Mouse (Mus musculus) limb, embryonic 15.5 days (tissue): ENCODE measurements around the gene Elk3. TPM values are rescaled to one million over a fixed set of nuclear protein-coding genes. Genes with fewer than 3 reads are reported as not detected.

Experiments used
- ATAC-seq: fragments of 200-750 bp; cut with Nextera tagmentation; 2 replicates; pipeline ENCODE4 v1.8.0; 2017; ENCODE audit warnings: low read depth, moderate TSS enrichment; ENCODE audit not compliant: insufficient number of reproducible peaks, low FRiP score, low TSS enrichment
- H3K27ac ChIP-seq: fragments of 300-500 bp; sonication (generic); 2 replicates; pipeline ENCODE4 v1.5.1; 2015; ENCODE audit warnings: moderate library complexity, mild to moderate bottlenecking, inconsistent platforms
- H3K27me3 ChIP-seq: fragments of 300-500 bp; sonication (generic); 2 replicates; pipeline ENCODE4 v1.6.1; 2015; ENCODE audit warnings: inconsistent platforms
- H3K36me3 ChIP-seq: fragments of 300-500 bp; sonication (generic); 2 replicates; pipeline ENCODE4 v1.6.1; 2015; ENCODE audit warnings: inconsistent platforms
- H3K4me1 ChIP-seq: fragments of 300-500 bp; sonication (generic); 2 replicates; pipeline ENCODE4 v1.6.1; 2015; ENCODE audit warnings: inconsistent platforms
- H3K4me2 ChIP-seq: fragments of 300-500 bp; sonication (generic); 2 replicates; pipeline ENCODE4 v1.6.1; 2015; ENCODE audit warnings: mild to moderate bottlenecking, inconsistent platforms
- H3K4me3 ChIP-seq: fragments of 300-500 bp; sonication (generic); 2 replicates; pipeline ENCODE4 v1.5.1; 2015; ENCODE audit warnings: mild to moderate bottlenecking, inconsistent platforms
- H3K9ac ChIP-seq: fragments of 300-500 bp; sonication (generic); 2 replicates; pipeline ENCODE4 v1.6.1; 2015; ENCODE audit warnings: inconsistent platforms
- H3K9me3 ChIP-seq: fragments of 300-500 bp; sonication (generic); 2 replicates; pipeline ENCODE4 v1.6.1; 2016; ENCODE audit warnings: inconsistent platforms
- WGBS: fragments of 180-500 bp; shearing (Covaris S2); methylation state at CpG from one replicate; pipeline ENCODE4 v1.1.7; 2015; 5-methylcytosine and 5-hydroxymethylcytosine counted together
- polyA plus RNA-seq: library from polyadenylated mRNA; unstranded; fragments of >200 nt; fragmentation: Nextera tagmentation; extraction: Ambion mirVana; gene quantifications from 2 replicates; pipeline ENCODE4 v1.2.1, GENCODE M21; 2015

Elk3 gene
- polyA plus RNA-seq, 1 experiment from 2014 or later = 36.2 TPM

DNA sequence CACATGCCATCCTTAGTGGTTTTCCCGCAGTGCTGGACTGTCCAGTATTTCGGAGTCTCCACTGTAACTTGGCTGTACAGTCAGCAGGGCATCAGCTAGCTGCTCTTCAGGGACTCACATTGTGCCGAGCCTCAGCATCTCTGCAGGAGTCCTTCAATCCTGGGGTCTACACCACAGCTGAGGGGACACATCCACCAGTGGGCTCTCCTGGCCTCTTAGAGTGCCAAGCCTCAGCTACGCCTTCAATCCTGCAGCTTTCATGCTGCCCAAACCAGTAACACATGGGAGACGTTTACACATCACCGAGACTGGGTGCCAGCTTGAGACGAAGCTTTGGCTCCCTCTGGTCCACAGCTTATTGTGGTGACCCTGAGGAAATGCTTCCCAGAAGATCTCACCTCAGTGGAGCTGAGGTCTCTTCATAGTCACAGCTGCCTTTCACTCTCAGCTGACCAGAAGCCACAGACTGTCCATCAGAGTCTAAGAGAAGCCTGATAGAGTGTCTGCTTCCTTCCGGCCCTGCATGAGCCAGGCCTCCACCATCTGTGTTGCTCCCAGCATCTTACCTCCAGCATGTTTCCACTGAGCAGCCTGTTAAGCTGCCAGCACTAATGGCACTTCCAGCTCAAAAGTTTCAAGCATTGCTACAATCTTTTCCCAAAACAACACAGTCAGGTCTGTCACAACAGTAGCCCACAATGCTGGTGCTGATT is 95.7 kb downstream of the Elk3 start:
- Histone ChIP-seq H3K4me3 (no peak overlapping the region), H3K9me3 (no peaks in the 10 kb centered on the region), H3K27me3 (no peaks in the 10 kb centered on the region), H3K36me3 (peaks cover 43% of the 10 kb centered on the region), H3K4me1 (peaks cover 8% of the 10 kb centered on the region), H3K27ac (no peak overlapping the region), H3K4me2 (no peak overlapping the region), H3K9ac (no peak overlapping the region)
- 84% methylated on average over 8 of the region's 8 CpGs for WGBS
- no peak for ATAC-seq

DNA sequence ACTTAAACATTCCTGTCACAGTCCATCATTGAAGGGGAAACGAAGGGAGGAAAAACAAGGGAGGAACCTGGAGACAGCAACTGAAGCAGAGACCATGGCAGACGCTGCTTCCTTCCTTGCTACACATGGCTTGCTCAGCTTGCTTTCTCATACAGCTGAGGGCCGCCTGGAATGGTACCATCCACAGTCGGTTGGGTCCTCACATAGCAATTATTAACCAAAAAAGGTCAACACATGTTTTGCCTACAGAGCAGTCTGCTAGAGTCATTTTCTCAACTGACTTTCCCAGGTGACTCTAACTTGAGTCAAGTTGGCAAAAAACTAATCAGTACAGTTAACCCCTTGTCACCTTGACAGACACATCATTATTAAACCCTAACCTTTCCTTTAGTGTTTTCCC is 96.7 kb downstream of the Elk3 start:
- Histone ChIP-seq H3K36me3 (peaks cover 43% of the 10 kb centered on the region), H3K4me1 (peaks cover 8% of the 10 kb centered on the region), H3K4me2 (no peak overlapping the region), H3K9me3 (no peaks in the 10 kb centered on the region), H3K27me3 (no peaks in the 10 kb centered on the region), H3K27ac (no peak overlapping the region), H3K4me3 (no peak overlapping the region), H3K9ac (no peak overlapping the region)
- no peak for ATAC-seq
- 62% methylated on average over 4 of the region's 4 CpGs for WGBS

DNA sequence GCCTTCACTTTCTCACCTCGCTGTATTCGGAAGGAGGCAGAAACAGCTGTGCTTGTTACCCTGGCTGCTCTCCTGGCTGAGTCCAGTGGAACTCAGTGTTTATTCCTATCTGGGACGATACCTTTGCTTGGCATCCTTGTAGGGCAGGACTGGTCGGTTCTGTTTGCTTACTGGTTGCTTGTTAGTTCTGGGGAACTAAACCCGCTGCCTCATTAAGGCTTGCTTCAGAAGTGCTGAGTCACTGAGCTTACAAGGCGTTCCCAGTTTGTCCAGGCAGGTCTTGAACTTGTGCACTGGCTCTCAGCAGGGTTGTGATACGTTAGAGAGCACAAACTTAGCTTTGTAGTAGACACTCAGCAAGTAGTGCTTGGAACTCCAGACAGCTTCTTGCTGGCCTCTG is 97.6 kb downstream of the Elk3 start:
- H3K4me2 ChIP-seq = no peak overlapping the region
- H3K27ac ChIP-seq = no peak overlapping the region
- no peak overlapping the region for H3K9ac ChIP-seq
- 78% methylated on average over 7 of the region's 7 CpGs for WGBS
- no peaks in the 10 kb centered on the region for H3K9me3 ChIP-seq
- no peaks in the 10 kb centered on the region for H3K27me3 ChIP-seq
- H3K4me1 ChIP-seq = peaks cover 8% of the 10 kb centered on the region
- no peak for ATAC-seq
- H3K36me3 ChIP-seq = peaks cover 45% of the 10 kb centered on the region
- no peak overlapping the region for H3K4me3 ChIP-seq

DNA sequence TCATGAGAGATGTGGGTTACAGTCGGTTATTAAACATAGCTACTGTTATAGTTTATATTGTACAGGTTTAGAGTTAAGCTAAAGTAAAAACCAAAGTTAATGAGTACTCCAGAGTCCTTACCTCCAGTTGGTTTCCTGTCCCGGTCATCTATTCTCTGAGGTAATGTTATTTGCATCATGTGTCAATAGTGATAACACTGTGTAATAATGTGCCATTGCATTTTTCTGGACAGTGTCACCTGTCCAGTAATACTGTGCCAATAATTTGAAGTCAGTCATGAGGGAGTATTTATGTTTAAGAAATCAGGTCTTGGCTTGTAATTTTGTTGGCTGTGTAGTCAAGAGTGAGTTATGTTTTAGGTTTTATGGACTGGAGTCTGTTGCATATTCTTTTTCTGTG is 98.2 kb downstream of the Elk3 start:
- Histone ChIP-seq H3K27ac (no peak overlapping the region), H3K4me1 (peaks cover 8% of the 10 kb centered on the region), H3K36me3 (peaks cover 39% of the 10 kb centered on the region), H3K27me3 (no peaks in the 10 kb centered on the region), H3K9me3 (no peaks in the 10 kb centered on the region), H3K4me3 (no peak overlapping the region), H3K4me2 (no peak overlapping the region), H3K9ac (no peak overlapping the region)
- ATAC-seq = no peak
- 71% methylated on average over 2 of the region's 2 CpGs for WGBS

DNA sequence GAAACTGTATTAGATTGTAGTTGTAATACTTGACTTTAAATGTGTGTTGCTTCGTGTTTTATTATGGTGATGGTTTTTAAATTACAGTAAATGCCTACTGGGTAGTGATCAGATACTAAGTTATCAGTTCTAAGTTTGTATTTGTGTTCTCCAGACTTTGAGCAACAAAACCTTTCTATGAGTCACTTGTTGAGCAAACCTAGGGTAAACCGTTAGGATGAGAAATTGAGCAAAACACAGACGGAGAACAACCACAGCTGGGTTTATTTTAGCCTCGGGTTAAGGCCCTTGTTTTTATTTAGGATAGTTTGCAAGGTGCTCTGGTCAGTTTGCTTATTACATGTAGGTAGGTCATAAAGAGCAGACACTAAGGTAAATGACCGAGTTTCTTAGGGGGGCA is 103.8 kb downstream of the Elk3 start:
- Histone ChIP-seq H3K9ac (no peak overlapping the region), H3K27me3 (no peaks in the 10 kb centered on the region), H3K9me3 (no peaks in the 10 kb centered on the region), H3K4me1 (no peaks in the 10 kb centered on the region), H3K4me2 (no peak overlapping the region), H3K27ac (no peak overlapping the region), H3K4me3 (no peak overlapping the region), H3K36me3 (peaks cover 9% of the 10 kb centered on the region; the same call in 1 of the 2 replicates)
- 68% methylated on average over 5 of the region's 5 CpGs for WGBS
- no peak for ATAC-seq

- Histone ChIP-seq H3K4me3 (no peak overlapping the region), H3K9ac (no peak overlapping the region), H3K27me3 (no peaks in the 10 kb centered on the region), H3K4me2 (no peak overlapping the region), H3K27ac (no peak overlapping the region), H3K36me3 (peaks cover 4% of the 10 kb centered on the region; the same call in 1 of the 2 replicates), H3K9me3 (no peaks in the 10 kb centered on the region), H3K4me1 (no peaks in the 10 kb centered on the region)
- no peak for ATAC-seq
- 80% methylated on average over 4 of the region's 4 CpGs for WGBS
Observed at GRCm38 (mm10) chr10:93205287-93205956, 105.5 kb downstream of the Elk3 start.

DNA sequence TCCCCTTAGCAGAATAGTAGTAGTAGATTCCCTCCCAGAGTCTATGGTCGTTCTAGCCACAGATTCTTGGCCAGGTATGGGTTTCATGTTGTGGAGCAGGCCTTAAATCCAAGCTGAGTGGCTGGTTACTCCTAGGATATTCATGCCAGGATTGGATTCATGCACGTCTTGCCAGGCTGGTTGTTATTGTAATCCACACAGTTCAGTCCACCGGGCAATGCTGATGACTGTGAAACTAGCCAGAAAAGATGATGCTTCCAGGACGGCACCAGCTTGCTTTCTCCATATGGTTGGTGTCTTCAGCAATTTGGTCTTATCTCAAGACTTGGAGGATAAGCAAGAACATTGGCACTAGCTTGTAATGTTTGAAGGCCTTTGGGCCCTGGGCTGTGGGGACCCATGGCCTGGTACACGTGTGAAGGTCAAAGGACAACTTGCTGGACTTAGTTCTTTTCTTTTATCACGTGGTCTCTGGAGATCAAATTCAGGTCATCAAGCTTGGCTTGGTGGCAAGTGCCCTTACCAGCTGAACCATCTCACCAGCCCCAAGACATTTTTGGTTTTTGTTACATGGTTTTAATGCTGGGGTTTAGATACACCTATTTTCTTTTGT is 109.0 kb downstream of the Elk3 start:
- Histone ChIP-seq H3K4me1 (peaks cover 3% of the 10 kb centered on the region; the same call in 1 of the 2 replicates), H3K4me2 (no peak overlapping the region), H3K9ac (no peak overlapping the region), H3K27me3 (no peaks in the 10 kb centered on the region), H3K4me3 (no peak overlapping the region), H3K27ac (no peak overlapping the region), H3K9me3 (no peaks in the 10 kb centered on the region), H3K36me3 (no peaks in the 10 kb centered on the region)
- ATAC-seq = no peak
- 90% methylated on average over 6 of the region's 6 CpGs for WGBS

- no peak overlapping the region for H3K9ac ChIP-seq
- peaks cover 9% of the 10 kb centered on the region; the same call in 1 of the 2 replicates for H3K4me1 ChIP-seq
- no peak overlapping the region for H3K27ac ChIP-seq
- H3K36me3 ChIP-seq = no peaks in the 10 kb centered on the region
- no peak overlapping the region for H3K4me2 ChIP-seq
- WGBS = 93% methylated on average over 3 of the region's 3 CpGs
- no peak for ATAC-seq
- H3K9me3 ChIP-seq = no peaks in the 10 kb centered on the region
- H3K4me3 ChIP-seq = no peak overlapping the region
- no peaks in the 10 kb centered on the region for H3K27me3 ChIP-seq
Observed at GRCm38 (mm10) chr10:93198958-93199357, 112.0 kb downstream of the Elk3 start.

Other genes starting within 250 kb of the Elk3 start
- gene Cfap54, start 229.5 kb downstream of the Elk3 start, polyA plus RNA-seq = 0.06 and 0.10 TPM in 2 replicates
- 11.2 and 15.2 TPM in 2 replicates for gene Cdk17, start 150.3 kb downstream of the Elk3 start, polyA plus RNA-seq
- gene Lta4h, start 142.3 kb upstream of the Elk3 start, polyA plus RNA-seq = 191 and 198 TPM in 2 replicates
- 2.0 and 3.9 TPM in 2 replicates for gene Hal, start 177.6 kb upstream of the Elk3 start, polyA plus RNA-seq
- gene Amdhd1, start 228.9 kb upstream of the Elk3 start, polyA plus RNA-seq = 0.22 and 0.24 TPM in 2 replicates
- gene Ccdc38, start 229.5 kb upstream of the Elk3 start, polyA plus RNA-seq = 0.06 and 0.22 TPM in 2 replicates